Mouse (Mus musculus): ENCODE data around the gene Pola2.

Pola2 gene

DNA sequence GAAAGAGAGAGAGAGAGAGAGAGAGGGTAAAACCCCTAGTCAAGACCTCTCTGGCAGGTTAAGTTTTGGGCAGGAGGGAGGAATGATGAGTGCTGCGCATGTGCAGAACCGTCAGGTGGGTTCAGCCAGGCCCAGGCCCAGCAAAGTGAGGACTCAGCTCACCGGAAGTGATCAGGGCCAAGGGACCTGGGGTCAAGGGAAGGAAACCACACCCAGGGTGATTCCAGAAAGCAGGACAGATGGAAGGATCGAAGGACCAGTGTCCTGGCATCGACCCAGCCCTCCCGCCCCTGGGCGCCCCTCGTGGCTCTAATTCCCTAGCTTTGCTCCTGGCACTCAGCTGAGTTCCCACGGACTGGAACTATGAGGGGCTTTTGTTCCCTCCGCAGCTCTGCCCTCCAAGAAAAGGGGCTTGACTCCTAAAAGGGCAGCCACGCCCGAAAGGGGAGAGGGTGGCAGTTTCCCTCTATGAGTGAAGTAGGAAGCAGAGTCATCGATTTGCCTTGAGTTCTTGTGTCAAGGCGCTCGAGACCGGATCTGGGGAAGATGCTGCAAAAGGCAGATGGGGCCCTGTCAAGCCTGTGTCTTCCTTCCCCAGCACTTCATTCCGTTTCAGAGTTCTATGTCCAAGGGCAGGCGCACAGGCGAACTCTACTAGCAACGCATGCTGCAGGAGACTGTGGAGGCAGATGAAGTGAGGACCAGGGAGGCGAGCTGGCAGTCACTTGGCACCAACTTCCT lies 26.7 kb downstream of the Pola2 start:
- no peak for DNase-seq (ENCODE audit: low spot score)

- DNase-seq (ENCODE audit: low spot score), result no peak
These were observed 28.3 kb downstream of the Pola2 start for GRCm38 (mm10) chr19:5935691-5936090.

DNA sequence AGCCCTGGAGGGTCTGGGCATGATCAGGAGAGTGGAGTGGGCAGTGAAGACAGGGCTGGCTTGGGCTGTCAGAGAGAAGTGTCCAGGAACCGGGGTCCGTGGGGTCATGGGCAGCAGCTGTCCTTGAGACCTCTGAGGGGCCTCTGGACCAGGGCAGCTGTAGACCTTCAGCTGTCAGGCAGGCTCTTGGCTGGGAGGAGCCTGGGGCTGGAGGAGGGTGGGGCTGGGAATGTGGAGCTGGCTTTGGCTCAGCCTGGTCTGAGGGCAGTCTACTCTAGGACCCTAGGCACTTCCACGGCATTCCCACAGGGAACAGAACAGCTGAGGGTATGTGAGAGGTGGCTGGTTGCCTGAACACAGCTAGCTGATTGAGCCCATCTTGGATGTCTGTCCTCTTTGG lies 28.7 kb downstream of the Pola2 start:
- peak; percentile 82 for DNase-seq (ENCODE audit: low spot score)

DNA sequence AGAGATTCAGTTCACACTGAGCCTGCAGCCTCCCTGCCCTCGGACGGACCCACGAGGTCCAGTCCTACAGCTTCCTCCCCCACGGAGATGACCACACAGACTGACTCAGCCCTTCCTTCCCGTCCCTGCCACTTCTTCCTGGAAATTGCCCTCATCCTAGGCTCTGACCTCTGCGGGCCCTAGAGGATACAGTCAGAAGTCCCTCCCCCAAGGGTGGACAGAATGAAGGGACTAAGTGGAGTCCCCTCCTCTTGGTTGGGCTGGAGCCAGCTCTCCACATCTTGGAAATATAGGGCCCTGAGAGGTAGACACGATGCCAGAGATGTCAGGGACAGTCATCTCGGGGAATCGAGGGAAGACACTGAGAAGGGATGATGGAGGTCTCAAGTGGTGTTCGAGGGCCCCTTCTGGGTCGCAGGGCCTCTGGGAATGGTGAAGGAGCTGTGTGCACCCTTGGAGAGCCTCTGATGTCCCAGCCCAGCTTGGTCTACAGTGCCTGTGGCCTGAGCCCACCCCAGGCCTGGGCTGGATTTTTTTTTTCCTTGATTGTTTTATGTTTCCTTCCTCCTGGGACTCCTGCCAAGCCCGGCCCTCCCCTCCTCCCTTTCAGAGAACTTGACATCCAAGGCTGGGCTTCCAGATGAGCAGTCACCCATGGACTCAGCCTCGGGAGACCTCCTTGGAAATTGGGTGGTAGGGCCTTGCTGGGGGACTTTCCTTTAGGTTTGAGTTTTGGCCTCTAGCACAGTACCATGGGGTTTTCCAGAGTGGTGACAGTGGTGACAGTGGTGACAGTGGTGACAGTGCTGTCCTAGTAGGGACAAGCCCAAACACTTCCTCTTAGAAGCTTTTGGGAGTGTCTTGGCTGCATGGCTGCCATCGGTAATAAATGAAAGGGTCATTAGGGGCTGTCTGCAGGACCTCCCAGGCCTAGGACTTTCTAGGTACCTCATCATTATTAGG lies 34.1 kb downstream of the Pola2 start:
- peak; percentile 79 for DNase-seq (ENCODE audit: low spot score)

GRCm38 (mm10) chr19:5928546-5928945 lies 35.5 kb downstream of the Pola2 start:
- no peak for DNase-seq (ENCODE audit: low spot score)

- DNase-seq (ENCODE audit: low spot score), result no peak
These were observed 35.9 kb downstream of the Pola2 start for GRCm38 (mm10) chr19:5928104-5928503.

- DNase-seq (ENCODE audit: low spot score), result no peak
These were observed 36.5 kb downstream of the Pola2 start for GRCm38 (mm10) chr19:5927532-5927931.

DNA sequence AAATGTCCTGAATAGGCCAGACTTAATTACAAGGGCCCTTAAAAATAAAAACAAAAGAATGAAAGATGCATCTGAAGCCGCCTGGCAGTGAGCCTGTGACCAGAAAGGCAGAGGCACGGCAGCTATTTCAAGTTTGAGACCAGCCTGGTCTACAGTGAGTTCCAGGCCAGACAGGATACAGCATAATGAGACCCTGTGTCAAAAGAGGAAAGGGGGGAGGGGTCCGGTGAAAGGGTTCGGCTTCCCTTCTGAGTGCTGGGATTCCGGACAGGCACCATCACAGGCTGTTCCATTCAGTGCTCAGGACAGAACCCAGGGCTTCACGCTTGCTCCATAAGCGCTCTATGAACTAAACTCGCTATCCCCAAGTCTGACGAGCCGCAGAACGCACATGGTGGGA lies 37.0 kb downstream of the Pola2 start:
- DNase-seq (ENCODE audit: low spot score), result no peak

DNA sequence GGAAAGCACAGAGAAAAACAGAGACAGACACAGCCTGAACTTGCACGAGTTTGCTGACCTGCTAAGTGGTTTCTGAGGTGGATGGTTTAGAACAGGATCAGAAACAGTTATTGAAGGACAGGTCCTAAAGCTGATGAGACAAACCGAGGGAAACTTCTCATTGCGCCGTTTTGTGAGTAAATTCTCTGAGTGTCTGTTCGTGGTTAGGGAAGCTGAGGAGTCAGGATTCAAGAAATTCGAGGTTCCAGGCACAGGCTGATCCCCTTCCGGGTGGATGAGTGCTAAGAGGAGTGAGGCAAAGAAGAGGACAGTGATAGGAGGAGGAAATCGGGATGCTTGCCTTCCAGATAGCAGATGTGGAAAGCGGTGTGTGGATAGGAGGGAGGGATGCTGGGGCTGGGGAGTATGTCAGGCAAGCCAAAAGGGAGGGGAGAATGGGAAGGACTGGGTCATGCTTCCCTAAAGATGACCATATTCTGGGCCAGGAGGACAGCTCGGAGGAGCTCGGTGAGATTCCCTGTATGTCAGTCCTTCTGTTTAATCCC lies 38.6 kb downstream of the Pola2 start:
- DNase-seq (ENCODE audit: low spot score), result no peak

DNA sequence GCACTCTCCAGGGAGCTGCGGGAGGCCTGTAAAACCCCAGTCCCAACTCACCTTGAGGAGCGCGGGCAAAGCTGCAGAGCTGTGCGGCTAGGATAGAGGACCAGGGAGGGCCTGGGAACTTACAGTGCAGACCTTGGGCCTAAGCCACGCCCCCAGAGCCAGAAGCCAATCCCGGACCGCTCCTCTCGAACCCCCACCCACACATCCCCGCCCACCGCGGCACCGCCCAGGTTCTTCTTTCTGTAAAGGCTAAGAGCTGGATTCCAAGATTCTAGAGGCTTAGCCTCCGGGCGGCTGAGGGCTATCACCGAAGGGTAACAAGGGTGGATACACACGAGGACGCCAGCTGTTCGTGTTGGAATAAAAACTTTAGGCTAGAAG lies 39.3 kb downstream of the Pola2 start, which contains the start of gene Cdc42ep2:
TSS of gene Cdc42ep2 (minus strand) at position 104 of the 381 bp plus-strand sequence.
- peak; percentile 99 for DNase-seq (ENCODE audit: low spot score)

DNA sequence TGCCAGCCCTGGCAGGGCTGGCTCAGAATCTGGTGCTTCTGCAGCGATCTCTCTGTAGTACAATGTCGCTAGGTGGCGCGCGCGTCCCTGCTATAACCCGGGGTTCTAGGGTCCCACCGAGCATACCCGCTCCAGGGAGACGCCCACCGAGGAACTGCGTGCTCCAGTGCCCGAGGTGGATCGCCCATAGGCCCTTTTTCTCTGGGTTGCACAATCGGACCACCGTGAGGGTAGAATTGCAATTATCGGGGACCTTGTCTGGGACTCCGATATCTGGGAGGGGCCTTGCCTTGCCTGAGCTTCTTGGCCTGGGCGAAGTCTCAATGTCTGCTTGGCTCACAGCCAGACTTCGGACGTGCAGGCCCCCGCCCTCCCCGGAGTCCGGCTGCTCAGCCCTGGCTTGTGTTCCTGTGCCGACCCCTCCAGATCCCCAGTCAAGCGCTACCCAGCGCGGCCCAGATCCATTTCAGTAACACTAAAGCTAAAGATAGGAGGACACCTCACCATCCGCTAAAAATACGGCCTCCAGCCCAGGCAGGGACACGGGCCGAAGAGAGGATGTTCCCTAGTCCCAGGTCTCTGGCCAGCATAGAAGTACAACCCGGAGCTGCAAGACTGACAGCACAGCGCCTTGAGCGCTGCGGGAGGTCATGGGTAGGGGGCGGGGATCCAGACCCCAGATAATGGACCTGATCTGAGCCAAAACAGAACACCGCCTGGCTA lies 39.9 kb downstream of the Pola2 start:
- peak; percentile 97 for DNase-seq (ENCODE audit: low spot score)

DNA sequence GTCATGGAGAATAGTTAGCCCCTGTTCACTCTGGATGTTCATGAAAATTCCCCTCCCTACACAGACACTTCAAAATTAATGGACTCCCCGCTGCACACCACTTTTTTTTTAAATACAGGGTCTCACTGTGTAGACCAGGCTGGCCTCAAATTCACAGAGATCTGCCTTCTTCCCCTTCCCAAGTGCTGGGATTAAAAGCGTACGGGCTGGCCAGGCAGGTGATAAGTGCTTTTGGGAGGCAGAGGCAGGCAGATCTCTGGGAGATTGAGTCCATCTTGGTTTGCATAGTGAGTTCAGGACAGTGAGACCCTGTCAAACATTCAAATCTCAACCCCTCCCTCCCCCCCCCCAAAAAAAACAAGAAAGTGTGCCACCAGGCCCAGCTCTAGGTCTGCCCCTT lies 41.0 kb downstream of the Pola2 start:
- DNase-seq (ENCODE audit: low spot score), result no peak

GRCm38 (mm10) chr19:5922119-5922942 lies 41.7 kb downstream of the Pola2 start:
- no peak for DNase-seq (ENCODE audit: low spot score)

GRCm38 (mm10) chr19:5921715-5922114 lies 42.3 kb downstream of the Pola2 start:
- no peak for DNase-seq (ENCODE audit: low spot score)

GRCm38 (mm10) chr19:5913007-5913719 lies 50.8 kb downstream of the Pola2 start, which contains the start of gene Dpf2:
Gene Dpf2 (minus strand): TSS chr19:5913010.
- DNase-seq (ENCODE audit: low spot score), result no peak

GRCm38 (mm10) chr19:5912103-5913006 lies 51.6 kb downstream of the Pola2 start:
- DNase-seq (ENCODE audit: low spot score), result peak; percentile 99

- no peak for DNase-seq (ENCODE audit: low spot score)
These were observed 52.4 kb downstream of the Pola2 start for GRCm38 (mm10) chr19:5911430-5912102.

GRCm38 (mm10) chr19:5910221-5910620 lies 53.8 kb downstream of the Pola2 start:
- no peak for DNase-seq (ENCODE audit: low spot score)

GRCm38 (mm10) chr19:5907275-5907674 lies 56.7 kb downstream of the Pola2 start:
- no peak for DNase-seq (ENCODE audit: low spot score)
